Mouse (Mus musculus) heart, postnatal 25 days (tissue): ENCODE results near the gene Zscan4e. TPM values are rescaled to one million over a fixed set of nuclear protein-coding genes. Genes with fewer than 3 reads are reported as not detected.
"Not testable (repeated sequence)": the region's sequence is repeated elsewhere in the genome, so short reads cannot be mapped to it uniquely, and the experiment has no call there.

Source experiments
- DNase-seq: peaks from one replicate; pipeline ENCODE4 v3.0.0; 2022; ENCODE audit warnings: low spot score
- intact Hi-C: fragments of 180-260 bp; cut with DNase I; formaldehyde crosslinking; loops from one replicate; pipeline ENCODE4 v1.15.1; 2025
- microRNA-seq: library from miRNA; unstranded; fragments of <30 nt; microRNA quantifications from one replicate; pipeline ENCODE4 v1.2.0, GENCODE M21; 2022
- total RNA-seq, 2 experiments: library from RNA; stranded (reverse); gene quantifications; 2 replicates each; pipeline ENCODE4 v1.2.3; 2021

Zscan4e gene
- not detected for total RNA-seq

GRCm38 (mm10) chr7:11310582-11310981 is at the start of gene Zscan4e:
Gene Zscan4e, minus strand, starts transcription at chr7:11310682.
- intact Hi-C loops, DNase-seq: not testable (repeated sequence)

Small RNA genes lying within 50 kb of the gene (microRNA-seq; reads per million reads assigned to microRNA genes)
- gene Gm23087 (not detected), gene Gm26248 (not detected)

Other genes starting within 250 kb of the Zscan4e start
- not detected for gene Zscan4-ps1, start 241.0 kb downstream of the Zscan4e start, total RNA-seq
- not detected for gene Zscan4d, start 144.5 kb downstream of the Zscan4e start, total RNA-seq
- gene Zscan4f, start 87.2 kb upstream of the Zscan4e start, total RNA-seq = not detected
- gene Zscan4-ps2, start 203.6 kb upstream of the Zscan4e start, total RNA-seq = not detected